In genomic region chr17:35002153-35002865, GRCm38 (mm10) we compare ENCODE assay signal across 8 mouse cellular contexts. TPM values are rescaled to one million over a fixed set of nuclear protein-coding genes. Genes with fewer than 3 reads are reported as not detected.
DNase-seq lines count a peak whose midpoint lies in the region; ATAC-seq and TF ChIP-seq lines count a peak whose summit lies in the region.

No protein-coding gene starts in this region.

- no peak for TF ChIP-seq POLR2A in limb, embryonic 14.5 days (IDR thresholded peaks at IDR 0.05; ENCODE audit: borderline replicate concordance, extremely low read depth, insufficient read depth, insufficient read length)

- H3K9me3 ChIP-seq in heart, embryonic 11.5 days (replicated peaks; ENCODE audit: control insufficient read depth, low read length), result no peaks in the 10 kb centered on the region
- H3K9me3 ChIP-seq in erythroblast, embryonic 14.5 days (ENCODE audit: control insufficient read depth, low read length), result no peaks in the 10 kb centered on the region
- no peaks in the 10 kb centered on the region for H3K9me3 ChIP-seq in limb, embryonic 14.5 days (ENCODE audit: control insufficient read depth, low read length)
- no peaks in the 10 kb centered on the region for H3K9me3 ChIP-seq in stomach, embryonic 14.5 days (ENCODE audit: control insufficient read depth, low read depth, low read length)

- peaks cover 20% of the 10 kb centered on the region for H3K4me1 ChIP-seq in heart, embryonic 11.5 days (ENCODE audit: control insufficient read depth, insufficient read depth, low read length)
- peaks cover 68% of the 10 kb centered on the region for H3K4me1 ChIP-seq in erythroblast, embryonic 14.5 days (ENCODE audit: control insufficient read depth)
- H3K4me1 ChIP-seq in limb, embryonic 14.5 days (ENCODE audit: control insufficient read depth, insufficient read depth, low read length), result peaks cover 16% of the 10 kb centered on the region
- H3K4me1 ChIP-seq in stomach, embryonic 14.5 days (ENCODE audit: control insufficient read depth, insufficient read depth, low read length), result peaks cover 20% of the 10 kb centered on the region

- ATAC-seq in heart, embryonic 11.5 days (replicated peaks; ENCODE audit: insufficient number of reproducible peaks, low FRiP score, low TSS enrichment), result no peak
- ATAC-seq in CD4-positive, CD25-positive, alpha-beta regulatory T cell, adult 4 months, result peak; percentile 19
- ATAC-seq in limb, embryonic 14.5 days (ENCODE audit: low FRiP score, low read depth), result no peak
- no peak for ATAC-seq in stomach, embryonic 14.5 days (ENCODE audit: insufficient number of reproducible peaks, insufficient read depth, low FRiP score, low read depth)

- peaks cover 20% of the 10 kb centered on the region for H3K36me3 ChIP-seq in heart, embryonic 11.5 days (ENCODE audit: control insufficient read depth, insufficient read depth, low read length)
- H3K36me3 ChIP-seq in erythroblast, embryonic 14.5 days (ENCODE audit: control insufficient read depth), result peaks cover 62% of the 10 kb centered on the region
- peaks cover 42% of the 10 kb centered on the region for H3K36me3 ChIP-seq in limb, embryonic 14.5 days (ENCODE audit: control insufficient read depth, insufficient read depth, low read length)
- peaks cover 42% of the 10 kb centered on the region for H3K36me3 ChIP-seq in stomach, embryonic 14.5 days (ENCODE audit: control insufficient read depth, insufficient read depth, low read length)

- 10% methylated on average over 12 of the region's 12 CpGs for WGBS in heart, embryonic 11.5 days (ENCODE audit: insufficient replicate concordance)
- 6% methylated on average over 12 of the region's 12 CpGs for WGBS in limb, embryonic 14.5 days
- 6% methylated on average over 12 of the region's 12 CpGs for WGBS in stomach, embryonic 14.5 days

- peak overlapping the region; percentile 94 for H3K4me3 ChIP-seq in heart, embryonic 11.5 days (ENCODE audit: low read depth, low read length)
- H3K4me3 ChIP-seq in erythroblast, embryonic 14.5 days (replicated peaks), result peak overlapping the region; percentile 87
- peak overlapping the region; percentile 91 for H3K4me3 ChIP-seq in limb, embryonic 14.5 days (replicated peaks; ENCODE audit: low read length)
- H3K4me3 ChIP-seq in stomach, embryonic 14.5 days (ENCODE audit: low read depth, low read length), result peak overlapping the region; percentile 91

- DNase-seq in heart, adult 18-20 months, result no peak
- no peak for DNase-seq in limb, embryonic 14.5 days (ENCODE audit: low spot score)
- DNase-seq in ovary, postnatal 36 days (ENCODE audit: low spot score), result no peak
- DNase-seq in layer of hippocampus, postnatal 10 days (ENCODE audit: low spot score in 2 of 2), result no peak

- H3K27ac ChIP-seq in heart, embryonic 11.5 days (ENCODE audit: low read depth, low read length), result 0 out of 2 replicates have a peak overlapping the region, but pooled peaks have one; percentile 32
- peak overlapping the region; percentile 99 for H3K27ac ChIP-seq in limb, embryonic 14.5 days (replicated peaks; ENCODE audit: low read depth, low read length)
- H3K27ac ChIP-seq in stomach, embryonic 14.5 days (ENCODE audit: low read length), result peak overlapping the region; percentile 98

- peak overlapping the region; percentile 96 for H3K9ac ChIP-seq in heart, embryonic 11.5 days (ENCODE audit: low read depth, low read length)
- peak overlapping the region; percentile 78 for H3K9ac ChIP-seq in limb, embryonic 14.5 days (ENCODE audit: low read depth, low read length, severe bottlenecking)
- peak overlapping the region; percentile 93 for H3K9ac ChIP-seq in stomach, embryonic 14.5 days (replicated peaks; ENCODE audit: low read depth, low read length)

- H3K27me3 ChIP-seq in heart, embryonic 11.5 days (ENCODE audit: control insufficient read depth, insufficient read depth, low read length), result no peaks in the 10 kb centered on the region
- no peaks in the 10 kb centered on the region for H3K27me3 ChIP-seq in erythroblast, embryonic 14.5 days (ENCODE audit: control insufficient read depth)
- H3K27me3 ChIP-seq in limb, embryonic 14.5 days (ENCODE audit: control insufficient read depth, insufficient read depth, low read length), result no peaks in the 10 kb centered on the region
- H3K27me3 ChIP-seq in stomach, embryonic 14.5 days (ENCODE audit: control insufficient read depth, insufficient read depth, low read length), result no peaks in the 10 kb centered on the region

- peak overlapping the region; percentile 99 for H3K4me2 ChIP-seq in heart, embryonic 11.5 days
- peak overlapping the region; percentile 88 for H3K4me2 ChIP-seq in limb, embryonic 14.5 days (replicated peaks; ENCODE audit: low read depth, low read length, severe bottlenecking)
- peak overlapping the region; percentile 97 for H3K4me2 ChIP-seq in stomach, embryonic 14.5 days (replicated peaks; ENCODE audit: low read depth, low read length)

RNA-seq across cellular contexts. Expression of gene Vars, which starts 1.5 kb away (rescaled TPM):
- polyA plus RNA-seq in heart, embryonic 11.5 days (2014; fragmentation: Nextera tagmentation; extraction: Ambion mirVana), result 55.7 and 59.7 TPM in 2 replicates
- total RNA-seq in heart, adult 18-20 months (2021), result 10 to 100 TPM; 32.4 to 35.1 TPM
- polyA plus RNA-seq in CD4-positive, CD25-positive, alpha-beta regulatory T cell, adult 4 months (2017; shearing (Covaris generic)), result 10 to 100 TPM; 28.4 to 31.6 TPM
- 41.7 and 44.9 TPM in 2 replicates for polyA plus RNA-seq in erythroblast, embryonic 14.5 days (2012)
- polyA plus RNA-seq in limb, embryonic 14.5 days (2012; rRNA removed), result 163 and 216 TPM in 2 replicates
- polyA plus RNA-seq in limb, embryonic 14.5 days (2014; fragmentation: Nextera tagmentation; extraction: Ambion mirVana), result 88.3 and 100 TPM in 2 replicates
- 84.0 and 92.3 TPM in 2 replicates for polyA plus RNA-seq in stomach, embryonic 14.5 days (2014; fragmentation: Nextera tagmentation; extraction: Ambion mirVana)
- 10 to 100 TPM; 56.3 to 62.1 TPM for total RNA-seq in layer of hippocampus, postnatal 10 days (2021)

RNA-seq across cellular contexts. Expression of gene Vwa7, which starts 14.1 kb away (rescaled TPM):
- 0.20 and 0.27 TPM in 2 replicates for polyA plus RNA-seq in heart, embryonic 11.5 days (2014; fragmentation: Nextera tagmentation; extraction: Ambion mirVana)
- total RNA-seq in heart, adult 18-20 months (2021), result 10 to 100 TPM; 13.1 to 14.1 TPM
- under 1 TPM; 0.12 to 0.14 TPM for polyA plus RNA-seq in CD4-positive, CD25-positive, alpha-beta regulatory T cell, adult 4 months (2017; shearing (Covaris generic))
- 0.01 TPM in 2 replicates for polyA plus RNA-seq in erythroblast, embryonic 14.5 days (2012)
- polyA plus RNA-seq in limb, embryonic 14.5 days (2012; rRNA removed), result 0.64 and 0.85 TPM in 2 replicates
- polyA plus RNA-seq in limb, embryonic 14.5 days (2014; fragmentation: Nextera tagmentation; extraction: Ambion mirVana), result 0.11 and 0.15 TPM in 2 replicates
- polyA plus RNA-seq in stomach, embryonic 14.5 days (2014; fragmentation: Nextera tagmentation; extraction: Ambion mirVana), result 0.18 and 0.22 TPM in 2 replicates
- total RNA-seq in layer of hippocampus, postnatal 10 days (2021), result under 1 TPM; 0.16 to 0.30 TPM

RNA-seq across cellular contexts. Expression of gene Lsm2, which starts 20.6 kb away (rescaled TPM):
- polyA plus RNA-seq in heart, embryonic 11.5 days (2014; fragmentation: Nextera tagmentation; extraction: Ambion mirVana), result 162 and 169 TPM in 2 replicates
- 10 to 100 TPM; 16.3 to 18.0 TPM for total RNA-seq in heart, adult 18-20 months (2021)
- 10 to 100 TPM; 51.4 to 54.8 TPM for polyA plus RNA-seq in CD4-positive, CD25-positive, alpha-beta regulatory T cell, adult 4 months (2017; shearing (Covaris generic))
- 15.9 and 21.4 TPM in 2 replicates for polyA plus RNA-seq in erythroblast, embryonic 14.5 days (2012)
- polyA plus RNA-seq in limb, embryonic 14.5 days (2012; rRNA removed), result 186 and 233 TPM in 2 replicates
- 170 and 178 TPM in 2 replicates for polyA plus RNA-seq in limb, embryonic 14.5 days (2014; fragmentation: Nextera tagmentation; extraction: Ambion mirVana)
- polyA plus RNA-seq in stomach, embryonic 14.5 days (2014; fragmentation: Nextera tagmentation; extraction: Ambion mirVana), result 177 and 205 TPM in 2 replicates
- 10 to 100 TPM; 24.2 to 25.9 TPM for total RNA-seq in layer of hippocampus, postnatal 10 days (2021)

RNA-seq across cellular contexts. Expression of gene Sapcd1, which starts 25.5 kb away (rescaled TPM):
- 1.8 and 2.1 TPM in 2 replicates for polyA plus RNA-seq in heart, embryonic 11.5 days (2014; fragmentation: Nextera tagmentation; extraction: Ambion mirVana)
- total RNA-seq in heart, adult 18-20 months (2021), result not detected
- polyA plus RNA-seq in CD4-positive, CD25-positive, alpha-beta regulatory T cell, adult 4 months (2017; shearing (Covaris generic)), result 1 to 10 TPM; 2.7 to 2.8 TPM
- 0.87 and 0.97 TPM in 2 replicates for polyA plus RNA-seq in erythroblast, embryonic 14.5 days (2012)
- 12.0 and 15.2 TPM in 2 replicates for polyA plus RNA-seq in limb, embryonic 14.5 days (2012; rRNA removed)
- polyA plus RNA-seq in limb, embryonic 14.5 days (2014; fragmentation: Nextera tagmentation; extraction: Ambion mirVana), result 12.5 and 13.7 TPM in 2 replicates
- polyA plus RNA-seq in stomach, embryonic 14.5 days (2014; fragmentation: Nextera tagmentation; extraction: Ambion mirVana), result 16.3 and 21.3 TPM in 2 replicates
- 1 to 10 TPM in 1 of 2 experiments, under 1 TPM in 1; 0.53 to 1.4 TPM for total RNA-seq in layer of hippocampus, postnatal 10 days (2021)

RNA-seq across cellular contexts. Expression of gene Hspa1l, which starts 29.8 kb away (rescaled TPM):
- polyA plus RNA-seq in heart, embryonic 11.5 days (2014; fragmentation: Nextera tagmentation; extraction: Ambion mirVana), result 1.7 and 4.0 TPM in 2 replicates
- total RNA-seq in heart, adult 18-20 months (2021), result 10 to 100 TPM in 1 of 2 experiments, 1 to 10 TPM in 1; 9.8 to 10.8 TPM
- 1 to 10 TPM in 1 of 2 experiments, under 1 TPM in 1; 0.17 to 1.3 TPM for polyA plus RNA-seq in CD4-positive, CD25-positive, alpha-beta regulatory T cell, adult 4 months (2017; shearing (Covaris generic))
- polyA plus RNA-seq in erythroblast, embryonic 14.5 days (2012), result 0.04 TPM in 1 of 2 replicates, not detected in the other
- polyA plus RNA-seq in limb, embryonic 14.5 days (2012; rRNA removed), result 0.44 and 0.47 TPM in 2 replicates
- 0.85 and 1.4 TPM in 2 replicates for polyA plus RNA-seq in limb, embryonic 14.5 days (2014; fragmentation: Nextera tagmentation; extraction: Ambion mirVana)
- polyA plus RNA-seq in stomach, embryonic 14.5 days (2014; fragmentation: Nextera tagmentation; extraction: Ambion mirVana), result 0.73 and 0.75 TPM in 2 replicates
- total RNA-seq in layer of hippocampus, postnatal 10 days (2021), result under 1 TPM; 0.30 to 0.38 TPM

Comparison
In these comparisons a context has a peak if more than half of its experiments do, and no peak if none do; other contexts are left out.
1. H3K27ac ChIP-seq: peak in every context shown above with its lines; median percentile 99 in limb, embryonic 14.5 days; 98 in stomach, embryonic 14.5 days; 32 in heart, embryonic 11.5 days.